8 mouse cellular contexts compared by ENCODE assay signal in the genomic region with DNA sequence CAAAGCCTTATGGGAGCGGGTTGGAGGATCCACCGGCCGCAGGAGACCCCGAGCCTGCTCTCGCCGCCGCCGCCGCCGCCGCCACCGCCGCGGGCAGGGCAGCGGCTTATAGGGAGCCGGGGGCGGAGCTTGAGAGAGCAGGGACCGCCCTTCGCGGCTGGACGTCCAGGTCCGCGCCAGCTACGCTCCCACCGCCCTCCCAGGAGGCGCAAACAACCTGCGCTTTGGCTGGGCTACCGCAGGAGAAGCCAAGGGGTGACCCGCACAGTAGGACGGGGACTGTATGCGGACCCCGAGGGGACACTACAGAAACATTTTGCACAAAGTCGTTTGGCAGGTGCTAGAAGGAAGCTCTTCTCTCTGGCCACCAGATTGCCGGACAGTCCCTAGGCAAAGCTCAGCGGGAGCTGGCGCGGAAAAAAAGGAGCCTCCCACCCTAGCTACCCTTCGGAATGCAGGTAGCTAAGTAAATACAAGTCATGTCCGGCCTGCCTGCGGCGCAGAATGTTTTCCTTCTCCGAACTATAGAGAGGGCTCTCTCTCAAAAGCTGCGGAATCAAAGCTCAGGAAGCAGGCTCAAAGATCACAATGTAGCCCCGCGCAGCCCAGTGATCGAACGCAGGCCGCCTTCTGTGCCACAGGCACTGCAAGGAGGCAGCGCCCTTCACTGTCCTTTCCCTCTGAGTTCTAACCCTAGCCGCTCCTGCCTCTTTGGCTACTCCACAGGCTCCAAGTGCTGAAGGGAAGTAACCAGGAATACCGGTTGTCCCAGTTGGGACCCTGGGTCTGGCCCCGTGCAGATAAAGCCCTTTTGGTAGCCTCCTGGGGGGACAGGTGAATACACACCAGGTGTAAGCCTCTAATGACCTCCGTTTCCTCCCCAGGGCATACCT. TPM values are rescaled to one million over a fixed set of nuclear protein-coding genes. Genes with fewer than 3 reads are reported as not detected.
A peak's percentile ranks its signal among the peaks of the same experiment; 100 is the strongest.
DNase-seq lines count a peak whose midpoint lies in the region; ATAC-seq lines count a peak whose summit lies in the region.

No protein-coding gene starts in this region.

- peak overlapping the region; percentile 70 for H3K4me3 ChIP-seq in embryonic facial prominence, embryonic 13.5 days
- peak overlapping the region; percentile 66 for H3K4me3 ChIP-seq in limb, embryonic 15.5 days
- H3K4me3 ChIP-seq in midbrain, embryonic 16.5 days (ENCODE audit: low read depth, low read length), result peak overlapping the region; percentile 73

- H3K9me3 ChIP-seq in embryonic facial prominence, embryonic 13.5 days, result no peaks in the 10 kb centered on the region
- no peaks in the 10 kb centered on the region for H3K9me3 ChIP-seq in limb, embryonic 15.5 days
- no peaks in the 10 kb centered on the region for H3K9me3 ChIP-seq in midbrain, embryonic 16.5 days (replicated peaks; ENCODE audit: control insufficient read depth, low read length, poor library complexity, severe bottlenecking)

- peak overlapping the region; percentile 73 for H3K9ac ChIP-seq in embryonic facial prominence, embryonic 13.5 days
- H3K9ac ChIP-seq in limb, embryonic 15.5 days, result peak overlapping the region; percentile 42
- H3K9ac ChIP-seq in midbrain, embryonic 16.5 days (ENCODE audit: low read depth, low read length), result peak overlapping the region; percentile 74

- ATAC-seq in embryonic facial prominence, embryonic 13.5 days (ENCODE audit: insufficient number of reproducible peaks, insufficient read depth, low FRiP score, low TSS enrichment, low read depth), result peak; percentile 86
- peak; percentile 80 for ATAC-seq in limb, embryonic 15.5 days (ENCODE audit: insufficient number of reproducible peaks, low FRiP score, low TSS enrichment, low read depth)
- ATAC-seq in midbrain, embryonic 16.5 days, result peak; percentile 98

- H3K4me1 ChIP-seq in embryonic facial prominence, embryonic 13.5 days, result peaks cover 5% of the 10 kb centered on the region
- H3K4me1 ChIP-seq in limb, embryonic 15.5 days, result peaks cover 4% of the 10 kb centered on the region; the same call in 1 of the 2 replicates
- H3K4me1 ChIP-seq in midbrain, embryonic 16.5 days (ENCODE audit: control insufficient read depth, insufficient read depth, low read length), result peaks cover 3% of the 10 kb centered on the region; the same call in 1 of the 2 replicates

- peak overlapping the region; percentile 94 for H3K4me2 ChIP-seq in embryonic facial prominence, embryonic 13.5 days
- H3K4me2 ChIP-seq in limb, embryonic 15.5 days, result peak overlapping the region; percentile 94
- H3K4me2 ChIP-seq in midbrain, embryonic 16.5 days (ENCODE audit: low read length), result peak overlapping the region; percentile 62

- DNase-seq in thymus, postnatal 4 days, result peak; percentile 29
- DNase-seq in thymus, adult 18-20 months, result no peak
- peak; percentile 86 to 87 for DNase-seq in heart, adult 18-20 months
- DNase-seq in kidney, adult 8-10 months, result peak; percentile 83 to 87
- DNase-seq in spleen, postnatal 36 days (ENCODE audit: low spot score in 2 of 2), result peak; percentile 58 to 63

- no peaks in the 10 kb centered on the region for H3K36me3 ChIP-seq in embryonic facial prominence, embryonic 13.5 days
- H3K36me3 ChIP-seq in limb, embryonic 15.5 days, result no peaks in the 10 kb centered on the region
- H3K36me3 ChIP-seq in midbrain, embryonic 16.5 days (ENCODE audit: control insufficient read depth, insufficient read depth, low read length), result no peaks in the 10 kb centered on the region

- WGBS in embryonic facial prominence, embryonic 13.5 days, result under 1% methylated on average over 53 of the region's 53 CpGs
- 2% methylated on average over 53 of the region's 53 CpGs for WGBS in limb, embryonic 15.5 days
- WGBS in midbrain, embryonic 16.5 days, result under 1% methylated on average over 53 of the region's 53 CpGs

- H3K27ac ChIP-seq in embryonic facial prominence, embryonic 13.5 days, result peak overlapping the region; percentile 11; the same call in 1 of the 2 replicates
- no peak overlapping the region for H3K27ac ChIP-seq in limb, embryonic 15.5 days
- peak overlapping the region; percentile 3 for H3K27ac ChIP-seq in midbrain, embryonic 16.5 days (ENCODE audit: low read length)

- peaks cover 21% of the 10 kb centered on the region for H3K27me3 ChIP-seq in embryonic facial prominence, embryonic 13.5 days
- H3K27me3 ChIP-seq in limb, embryonic 15.5 days, result peaks cover 9% of the 10 kb centered on the region
- no peaks in the 10 kb centered on the region; the same call in 1 of the 2 replicates for H3K27me3 ChIP-seq in midbrain, embryonic 16.5 days (ENCODE audit: control insufficient read depth, insufficient read depth, low read depth, low read length)

RNA-seq across cellular contexts. Expression of gene Slc40a1, which starts 0.6 kb away (rescaled TPM):
- polyA plus RNA-seq in embryonic facial prominence, embryonic 13.5 days (2015; fragmentation: Nextera tagmentation; extraction: Ambion mirVana), result 14.3 and 18.8 TPM in 2 replicates
- total RNA-seq in heart, adult 18-20 months (2021), result 10 to 100 TPM; 24.0 to 27.1 TPM
- polyA plus RNA-seq in limb, embryonic 15.5 days (2015; fragmentation: Nextera tagmentation; extraction: Ambion mirVana), result 46.5 and 51.7 TPM in 2 replicates
- polyA plus RNA-seq in midbrain, embryonic 16.5 days (2015; fragmentation: Nextera tagmentation; extraction: Ambion mirVana), result 30.8 and 32.9 TPM in 2 replicates

RNA-seq across cellular contexts. Expression of gene Gm5269, which starts 35.7 kb away (rescaled TPM):
- not detected in 2 replicates for polyA plus RNA-seq in embryonic facial prominence, embryonic 13.5 days (2015; fragmentation: Nextera tagmentation; extraction: Ambion mirVana)
- total RNA-seq in heart, adult 18-20 months (2021), result not detected
- polyA plus RNA-seq in limb, embryonic 15.5 days (2015; fragmentation: Nextera tagmentation; extraction: Ambion mirVana), result not detected in 2 replicates
- not detected in 2 replicates for polyA plus RNA-seq in midbrain, embryonic 16.5 days (2015; fragmentation: Nextera tagmentation; extraction: Ambion mirVana)

Comparison
In these comparisons a context has a peak if more than half of its experiments do, and no peak if none do; other contexts are left out.
1. DNase-seq: peak in thymus, postnatal 4 days (single experiment), heart, adult 18-20 months (2 of 2), kidney, adult 8-10 months (2 of 2) and spleen, postnatal 36 days (2 of 2); none in thymus, adult 18-20 months (0 of 2).
2. Peak in every context shown above with its lines, with median percentiles within 50 percentile points of each other: ATAC-seq, H3K4me2 ChIP-seq, H3K4me3 ChIP-seq and H3K9ac ChIP-seq.